Mouse (Mus musculus): Measurements from ENCODE around the gene Atrnl1.

- TF ChIP-seq GATA1 (IDR thresholded peaks at IDR 0.05; ENCODE audit: borderline replicate concordance, low read length) (no peak), FLI1 (IDR thresholded peaks at IDR 0.05; ENCODE audit: low read length) (no peak)
Observed at GRCm38 (mm10) chr19:58091911-58092310, 481.1 kb downstream of the Atrnl1 start.

Data from megakaryocyte, embryonic 14.5 days (primary cell).